Mouse (Mus musculus): ENCODE results near the gene Pola1. TPM values are rescaled to one million over a fixed set of nuclear protein-coding genes. Genes with fewer than 3 reads are reported as not detected.
A peak's percentile ranks its signal among the peaks of the same experiment; 100 is the strongest.

Pola1 gene
- polyA plus RNA-seq, 1 experiment from 2014 or later = 21.7 TPM

DNA sequence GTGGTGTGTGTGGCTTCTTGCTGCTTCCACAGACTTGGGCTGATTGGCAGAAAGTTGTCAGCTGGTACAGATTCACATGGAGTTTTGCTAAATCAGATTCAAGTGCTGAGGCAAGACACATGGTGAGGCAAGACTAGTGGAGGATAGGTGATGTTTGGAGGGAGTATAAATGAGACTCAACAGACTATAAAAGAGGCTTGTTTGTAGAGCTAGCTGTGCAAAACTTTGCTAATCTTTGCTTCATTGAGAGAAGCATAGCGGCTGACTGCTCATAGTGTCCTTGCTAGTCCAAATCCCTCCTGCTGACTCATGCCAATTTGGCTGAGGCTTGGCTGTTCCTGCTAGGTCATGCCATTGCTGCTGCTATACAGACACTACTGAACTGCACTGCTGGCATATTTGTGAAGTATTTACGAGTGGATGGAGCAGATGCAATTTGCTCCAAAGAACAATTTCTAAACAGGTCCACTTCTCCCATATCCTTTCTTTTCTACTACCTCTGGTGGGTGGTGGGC is 3.0 kb upstream of the Pola1 start:
- H3K9me3 ChIP-seq = no peaks in the 10 kb centered on the region
- no peak overlapping the region for H3K9ac ChIP-seq (replicated peaks)
- H3K4me1 ChIP-seq = peaks cover 4% of the 10 kb centered on the region; the same call in 1 of the 2 replicates
- no peak overlapping the region for H3K27ac ChIP-seq (replicated peaks)
- no peaks in the 10 kb centered on the region for H3K36me3 ChIP-seq
- H3K27me3 ChIP-seq = no peaks in the 10 kb centered on the region
- no peak for ATAC-seq (ENCODE audit: low FRiP score, low read depth)
- H3K4me3 ChIP-seq = no peak overlapping the region
- H3K4me2 ChIP-seq (replicated peaks) = no peak overlapping the region
- WGBS = 82% methylated on average over 2 of the region's 2 CpGs

DNA sequence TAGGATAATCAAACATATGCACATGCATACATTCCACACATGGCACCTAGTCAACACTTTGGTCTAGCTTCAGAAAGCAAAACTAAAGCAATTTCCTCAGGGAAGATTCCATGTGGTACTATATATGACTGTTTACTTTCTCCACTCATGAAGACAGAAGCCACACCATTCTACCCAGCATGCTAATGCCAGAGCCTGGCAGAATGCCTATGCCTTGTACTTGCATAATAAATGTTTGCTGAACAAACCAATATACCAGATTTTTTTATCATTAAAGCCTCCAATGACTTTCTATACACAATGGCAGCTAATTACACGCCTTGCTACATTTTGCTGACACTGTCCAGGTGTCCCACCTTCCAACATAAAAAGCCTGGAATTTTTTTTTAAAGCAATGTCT is 1.7 kb downstream of the Pola1 start:
- Histone ChIP-seq H3K36me3 (0 out of 2 replicates have a peak, but pooled peaks cover 2% of the 10 kb centered on the region), H3K4me3 (no peak overlapping the region), H3K4me1 (peaks cover 4% of the 10 kb centered on the region; the same call in 1 of the 2 replicates), H3K4me2 (replicated peaks) (peak overlapping the region; percentile 22; the same call in 1 of the 2 replicates), H3K27ac (replicated peaks) (no peak overlapping the region), H3K9ac (replicated peaks) (no peak overlapping the region), H3K9me3 (no peaks in the 10 kb centered on the region), H3K27me3 (no peaks in the 10 kb centered on the region)
- ATAC-seq (ENCODE audit: low FRiP score, low read depth) = no peak
- WGBS = 79% methylated on average over 1 of the region's 1 CpGs

DNA sequence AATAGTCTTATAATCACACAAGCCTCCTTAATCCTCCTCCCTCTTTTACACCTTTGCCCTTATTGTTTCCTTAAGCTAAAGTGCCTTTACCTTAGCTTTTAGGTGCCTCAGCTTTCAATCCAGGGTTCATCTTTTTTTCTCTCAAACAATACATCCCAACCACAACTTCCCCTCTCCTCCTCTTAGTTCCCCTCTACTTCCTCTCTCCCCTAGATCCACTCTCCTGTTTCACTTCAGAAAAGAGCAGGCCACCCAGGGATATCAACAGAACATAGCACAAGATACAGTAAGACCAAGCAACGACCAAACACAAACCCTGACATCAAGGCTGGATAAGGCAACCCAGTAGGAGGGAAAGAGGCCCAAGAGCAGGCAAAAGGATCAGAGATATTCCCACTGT is 29.7 kb downstream of the Pola1 start:
- Histone ChIP-seq H3K27ac (replicated peaks) (no peak overlapping the region), H3K4me3 (no peak overlapping the region), H3K4me1 (no peaks in the 10 kb centered on the region), H3K36me3 (no peaks in the 10 kb centered on the region), H3K9ac (replicated peaks) (no peak overlapping the region), H3K27me3 (no peaks in the 10 kb centered on the region), H3K9me3 (no peaks in the 10 kb centered on the region), H3K4me2 (replicated peaks) (no peak overlapping the region)
- WGBS = 79% methylated on average over 1 of the region's 1 CpGs
- ATAC-seq (ENCODE audit: low FRiP score, low read depth) = no peak

DNA sequence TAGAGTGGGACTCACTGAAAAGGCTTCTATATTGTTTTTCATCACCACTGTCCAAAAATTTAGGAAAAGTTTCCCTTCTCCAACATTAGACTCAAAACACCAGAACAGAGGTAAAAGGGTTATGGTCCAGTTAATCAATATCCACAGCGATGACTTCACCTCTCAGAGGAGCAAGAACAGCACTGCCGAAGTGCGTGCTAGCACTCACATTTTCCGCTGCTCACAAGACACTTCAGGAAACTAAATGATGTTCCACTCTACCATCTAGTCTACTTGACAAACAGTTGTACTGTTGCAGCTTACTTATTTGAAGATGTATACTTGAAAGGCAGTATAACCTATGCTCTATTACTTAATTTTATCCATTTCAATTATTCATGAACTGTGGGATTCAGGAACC is 37.7 kb downstream of the Pola1 start:
- Histone ChIP-seq H3K9ac (replicated peaks) (no peak overlapping the region), H3K4me2 (replicated peaks) (no peak overlapping the region), H3K9me3 (no peaks in the 10 kb centered on the region), H3K27me3 (no peaks in the 10 kb centered on the region), H3K4me3 (no peak overlapping the region), H3K4me1 (no peaks in the 10 kb centered on the region), H3K27ac (replicated peaks) (no peak overlapping the region), H3K36me3 (0 out of 2 replicates have a peak, but pooled peaks cover 4% of the 10 kb centered on the region)
- ATAC-seq (ENCODE audit: low FRiP score, low read depth) = no peak
- 96% methylated on average over 4 of the region's 4 CpGs for WGBS

DNA sequence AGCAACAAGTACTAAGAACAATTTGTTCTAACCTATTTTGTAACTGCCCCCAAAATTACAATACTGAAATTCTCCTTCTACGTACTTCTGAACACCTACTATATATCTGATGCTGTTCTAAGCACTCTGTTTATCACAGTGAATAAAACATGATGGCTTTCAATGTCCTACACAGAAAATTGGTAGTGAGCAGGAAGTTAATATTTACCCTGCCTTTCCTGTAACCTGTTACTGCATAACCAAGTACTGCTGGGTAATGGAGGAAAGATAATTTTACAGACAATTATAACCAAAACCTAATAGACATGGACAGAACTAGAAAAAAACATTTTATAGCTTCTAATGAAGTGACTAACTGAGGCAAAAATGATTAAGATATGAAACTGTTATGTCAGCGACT is 51.0 kb downstream of the Pola1 start:
- ATAC-seq (ENCODE audit: low FRiP score, low read depth) = no peak
- Histone ChIP-seq H3K27ac (replicated peaks) (no peak overlapping the region), H3K4me2 (replicated peaks) (no peak overlapping the region), H3K4me1 (no peaks in the 10 kb centered on the region), H3K4me3 (no peak overlapping the region), H3K9ac (replicated peaks) (no peak overlapping the region), H3K9me3 (no peaks in the 10 kb centered on the region), H3K36me3 (no peaks in the 10 kb centered on the region), H3K27me3 (no peaks in the 10 kb centered on the region)
- WGBS = 88% methylated on average over 2 of the region's 2 CpGs

DNA sequence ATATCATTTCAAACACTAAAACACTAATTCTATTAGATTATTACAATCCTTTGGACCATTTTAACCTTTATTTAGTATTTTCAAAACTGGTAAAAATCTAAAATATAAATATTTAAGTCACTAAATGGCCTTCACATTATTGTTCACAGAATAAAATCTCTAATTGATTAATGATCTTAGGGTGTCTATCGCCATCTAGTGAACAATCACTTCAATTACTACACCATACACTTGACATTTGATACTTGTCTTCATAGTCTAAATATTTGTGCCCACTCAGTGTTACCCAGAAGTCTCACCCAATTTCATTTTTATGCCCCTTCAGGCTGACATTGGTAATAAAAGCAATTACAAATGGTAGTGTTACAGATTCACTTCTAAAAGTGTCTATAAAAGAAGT is 74.8 kb downstream of the Pola1 start:
- Histone ChIP-seq H3K36me3 (no peaks in the 10 kb centered on the region), H3K4me2 (replicated peaks) (no peak overlapping the region), H3K9me3 (no peaks in the 10 kb centered on the region), H3K9ac (replicated peaks) (no peak overlapping the region), H3K4me3 (no peak overlapping the region), H3K27me3 (no peaks in the 10 kb centered on the region), H3K4me1 (no peaks in the 10 kb centered on the region), H3K27ac (replicated peaks) (no peak overlapping the region)
- no peak for ATAC-seq (ENCODE audit: low FRiP score, low read depth)
- 42% methylated on average over 1 of the region's 1 CpGs for WGBS

DNA sequence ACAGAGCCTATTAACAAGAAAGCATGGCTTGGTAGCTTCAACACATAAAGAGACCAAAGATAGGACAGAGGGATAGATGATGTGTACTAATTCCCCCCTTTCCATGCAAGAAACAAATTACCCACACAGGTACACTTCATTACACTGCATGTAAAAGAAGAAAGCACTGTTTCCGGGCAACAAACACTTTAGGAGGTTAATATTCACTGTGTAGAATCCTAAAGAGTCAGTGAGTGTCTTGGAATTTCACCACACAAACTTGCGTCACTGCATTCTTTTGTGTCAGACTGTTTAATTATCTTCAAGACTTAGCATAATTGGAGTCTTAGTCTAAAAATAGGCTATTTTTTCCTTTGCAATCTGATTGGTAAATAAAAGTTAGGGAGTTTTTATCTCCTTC is 92.2 kb downstream of the Pola1 start:
- no peak overlapping the region for H3K27ac ChIP-seq (replicated peaks)
- no peaks in the 10 kb centered on the region for H3K9me3 ChIP-seq
- no peak overlapping the region for H3K4me2 ChIP-seq (replicated peaks)
- no peak overlapping the region for H3K4me3 ChIP-seq
- H3K4me1 ChIP-seq = no peaks in the 10 kb centered on the region
- WGBS = 84% methylated on average over 2 of the region's 2 CpGs
- no peaks in the 10 kb centered on the region for H3K36me3 ChIP-seq
- H3K27me3 ChIP-seq = no peaks in the 10 kb centered on the region
- no peak overlapping the region for H3K9ac ChIP-seq (replicated peaks)
- no peak for ATAC-seq (ENCODE audit: low FRiP score, low read depth)

DNA sequence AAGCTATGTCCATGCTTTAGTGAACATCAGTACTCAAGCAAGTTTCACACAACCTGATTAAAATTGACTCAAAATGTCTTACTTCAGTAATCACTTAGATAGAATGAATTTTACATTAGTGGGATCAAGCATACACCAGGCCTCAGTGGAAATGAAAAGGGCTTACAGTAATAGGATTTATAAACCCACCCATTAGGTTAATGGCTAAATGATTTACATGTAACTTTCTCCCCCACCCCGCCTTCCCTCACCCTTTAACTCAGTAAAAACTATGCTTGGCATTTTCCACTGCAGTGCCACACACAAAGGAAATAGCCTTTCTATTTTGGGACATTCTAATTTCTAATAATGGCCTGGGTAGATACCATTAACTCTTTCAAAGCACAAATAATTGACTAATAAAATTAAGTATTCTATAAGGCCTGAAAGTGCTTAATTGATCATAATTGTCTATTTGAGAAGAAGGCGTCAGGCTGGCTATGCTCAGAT is 129.0 kb downstream of the Pola1 start:
- Histone ChIP-seq H3K4me1 (no peaks in the 10 kb centered on the region), H3K9me3 (no peaks in the 10 kb centered on the region), H3K27me3 (no peaks in the 10 kb centered on the region), H3K9ac (replicated peaks) (no peak overlapping the region), H3K4me3 (no peak overlapping the region), H3K27ac (replicated peaks) (no peak overlapping the region), H3K36me3 (no peaks in the 10 kb centered on the region), H3K4me2 (replicated peaks) (no peak overlapping the region)
- WGBS = 71% methylated on average over 2 of the region's 2 CpGs
- no peak for ATAC-seq (ENCODE audit: low FRiP score, low read depth)

DNA sequence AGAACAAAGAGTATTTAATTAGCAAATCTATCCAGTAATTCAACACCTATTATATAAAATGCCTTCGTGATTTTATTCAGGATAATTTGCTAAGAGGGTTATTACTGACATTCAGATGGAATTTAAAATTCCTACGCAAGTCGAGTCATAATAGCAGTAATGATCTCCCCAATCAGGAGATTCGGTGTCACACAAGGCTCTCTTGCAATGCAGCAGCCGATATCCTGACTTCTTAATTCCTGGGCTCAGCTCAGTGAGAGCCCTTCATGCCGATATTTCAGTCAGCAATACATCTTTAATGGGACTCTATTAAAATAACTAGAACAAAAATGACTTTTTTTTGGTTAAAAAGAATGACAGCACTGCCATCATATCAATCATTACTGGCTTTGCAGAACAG is 134.4 kb downstream of the Pola1 start:
- ATAC-seq (ENCODE audit: low FRiP score, low read depth) = no peak
- H3K27ac ChIP-seq (replicated peaks) = no peak overlapping the region
- no peaks in the 10 kb centered on the region for H3K36me3 ChIP-seq
- H3K4me3 ChIP-seq = no peak overlapping the region
- H3K27me3 ChIP-seq = no peaks in the 10 kb centered on the region
- H3K9ac ChIP-seq (replicated peaks) = no peak overlapping the region
- H3K4me2 ChIP-seq (replicated peaks) = no peak overlapping the region
- no peaks in the 10 kb centered on the region for H3K9me3 ChIP-seq
- no peaks in the 10 kb centered on the region for H3K4me1 ChIP-seq
- 81% methylated on average over 6 of the region's 6 CpGs for WGBS

DNA sequence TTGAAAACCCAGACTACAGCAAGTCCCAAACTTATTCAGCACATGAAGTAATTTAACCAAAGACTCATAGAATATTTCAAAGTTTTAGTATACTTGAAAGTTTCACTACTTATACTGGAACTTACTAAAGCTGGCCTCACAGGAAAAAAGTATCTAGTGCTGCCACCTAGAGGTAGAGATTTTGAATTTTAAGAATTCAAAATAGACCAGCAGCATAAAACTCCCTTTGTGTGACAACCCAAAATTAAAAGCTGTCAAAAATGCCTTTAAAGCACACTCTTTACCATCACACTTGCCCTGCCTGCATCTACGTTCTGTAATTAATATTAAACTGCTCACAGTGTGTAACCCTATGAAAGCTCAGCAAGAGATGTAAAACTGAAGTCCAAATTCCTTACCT is 166.2 kb downstream of the Pola1 start:
- H3K4me2 ChIP-seq (replicated peaks) = no peak overlapping the region
- H3K4me1 ChIP-seq = no peaks in the 10 kb centered on the region
- no peaks in the 10 kb centered on the region for H3K36me3 ChIP-seq
- 67% methylated on average over 1 of the region's 1 CpGs for WGBS
- no peak overlapping the region for H3K27ac ChIP-seq (replicated peaks)
- H3K4me3 ChIP-seq = no peak overlapping the region
- H3K27me3 ChIP-seq = no peaks in the 10 kb centered on the region
- no peak overlapping the region for H3K9ac ChIP-seq (replicated peaks)
- no peak for ATAC-seq (ENCODE audit: low FRiP score, low read depth)
- H3K9me3 ChIP-seq = no peaks in the 10 kb centered on the region

DNA sequence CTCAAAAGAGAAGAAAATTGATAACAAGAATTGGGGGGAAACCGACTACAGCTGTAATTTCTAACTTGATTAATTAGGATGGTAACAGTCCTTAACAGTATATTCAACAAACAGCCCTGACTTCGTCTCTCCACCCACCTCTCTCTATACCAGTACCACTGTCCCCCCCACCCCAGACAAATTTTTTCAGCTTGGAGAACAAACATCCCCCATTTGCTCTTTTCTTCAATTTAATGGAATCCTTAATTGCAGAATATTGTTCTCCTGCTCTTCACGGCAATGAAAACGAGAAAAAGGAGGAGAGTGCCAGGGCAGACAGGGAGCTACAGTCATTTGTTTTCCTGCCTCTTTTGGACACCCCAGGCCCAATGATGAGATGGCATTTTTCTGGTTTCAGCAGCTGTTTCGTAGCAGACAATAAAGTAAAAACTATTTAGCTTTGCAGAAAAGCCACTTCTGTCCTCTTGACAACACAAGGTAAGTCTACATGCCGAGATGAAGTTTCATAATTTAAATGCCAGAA is 202.2 kb downstream of the Pola1 start:
- ATAC-seq (ENCODE audit: low FRiP score, low read depth) = no peak; the same call in none of the 2 replicates
- H3K4me1 ChIP-seq = peaks cover 5% of the 10 kb centered on the region; the same call in 1 of the 2 replicates
- WGBS = 49% methylated on average over 6 of the region's 6 CpGs

DNA sequence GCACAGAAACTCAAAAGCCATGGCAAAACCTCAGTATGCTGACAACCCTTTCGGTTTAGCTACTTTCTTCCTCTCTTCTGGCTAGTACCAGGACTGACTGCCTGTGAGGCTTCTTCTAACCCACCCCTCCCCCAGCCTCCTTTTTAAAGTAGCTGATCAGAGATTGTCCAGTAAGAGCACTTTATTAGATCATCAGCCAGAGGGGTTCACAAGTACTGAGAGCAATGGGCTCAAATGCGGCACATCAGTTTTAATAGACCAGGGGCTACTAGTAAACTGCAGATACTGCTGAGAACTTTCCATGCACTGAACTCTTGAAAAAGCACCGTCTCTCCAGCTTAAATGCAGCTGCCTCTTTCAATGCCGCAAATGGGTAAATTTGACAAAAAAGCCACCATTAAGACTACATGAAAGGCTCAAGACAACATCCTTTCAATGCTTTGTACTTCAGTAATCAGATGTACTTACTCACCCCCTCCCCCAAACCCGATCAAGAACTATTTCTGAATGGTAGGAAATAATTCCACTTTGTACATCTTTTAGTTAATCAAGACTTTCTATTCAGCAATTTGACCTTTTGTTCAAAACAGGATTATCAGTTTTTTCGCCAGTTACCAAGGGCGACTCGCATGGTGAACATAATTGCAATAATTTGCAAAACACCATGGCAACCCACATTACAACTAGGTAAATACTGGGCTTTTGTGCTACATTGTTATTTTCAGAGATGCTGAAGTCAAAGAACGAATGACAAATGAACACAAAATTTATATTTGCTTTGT is 202.8 kb downstream of the Pola1 start:
- Histone ChIP-seq H3K9ac (replicated peaks) (no peak overlapping the region), H3K4me1 (peaks cover 5% of the 10 kb centered on the region; the same call in 1 of the 2 replicates), H3K27ac (replicated peaks) (no peak overlapping the region), H3K27me3 (0 out of 2 replicates have a peak, but pooled peaks cover 2% of the 10 kb centered on the region), H3K36me3 (no peaks in the 10 kb centered on the region), H3K4me3 (no peak overlapping the region), H3K4me2 (replicated peaks) (0 out of 2 replicates have a peak overlapping the region, but pooled peaks have one; percentile 2), H3K9me3 (no peaks in the 10 kb centered on the region)
- peak; percentile 78 for ATAC-seq (ENCODE audit: low FRiP score, low read depth)
- WGBS = 35% methylated on average over 9 of the region's 9 CpGs

More for the DNA sequence above, 202.2 kb downstream of the Pola1 start:
- no peak overlapping the region for H3K9ac ChIP-seq (replicated peaks)
- H3K9me3 ChIP-seq = no peaks in the 10 kb centered on the region
- H3K4me3 ChIP-seq = no peak overlapping the region
- H3K27ac ChIP-seq (replicated peaks) = no peak overlapping the region
- H3K36me3 ChIP-seq = no peaks in the 10 kb centered on the region
- no peak overlapping the region for H3K4me2 ChIP-seq (replicated peaks)
- 0 out of 2 replicates have a peak, but pooled peaks cover 2% of the 10 kb centered on the region for H3K27me3 ChIP-seq
